Mouse (Mus musculus) midbrain, embryonic 16.5 days (tissue): ENCODE measurements at regions not wholly inside any gene's neighbourhood (a gene's known extent, or its start where the extent isn't known, plus 50 kb on each side); places are given as distances from the start of the nearest gene placed in this dataset.

Experiments used
- ATAC-seq: fragments of 200-750 bp; cut with Nextera tagmentation; 2 replicates; pipeline ENCODE4 v1.8.0; 2017; ENCODE audit warnings: moderate TSS enrichment
- H3K27ac ChIP-seq: fragments of 300-500 bp; sonication (generic); 2 replicates; pipeline ENCODE4 v1.5.1; 2014; ENCODE audit warnings: mild to moderate bottlenecking, low read length, mixed read lengths
- H3K27me3 ChIP-seq: fragments of 300-500 bp; sonication (generic); 2 replicates; pipeline ENCODE4 v1.6.1; 2014; ENCODE audit warnings: low read depth, low read length, mixed read lengths; ENCODE audit not compliant: control insufficient read depth, insufficient read depth
- H3K36me3 ChIP-seq: fragments of 300-500 bp; sonication (generic); 2 replicates; pipeline ENCODE4 v1.6.1; 2014; ENCODE audit warnings: mild to moderate bottlenecking, low read length, moderate library complexity, mixed read lengths; ENCODE audit not compliant: control insufficient read depth, insufficient read depth
- H3K4me1 ChIP-seq: fragments of 300-500 bp; sonication (generic); 2 replicates; pipeline ENCODE4 v1.6.1; 2014; ENCODE audit warnings: mild to moderate bottlenecking, low read length, mixed read lengths; ENCODE audit not compliant: control insufficient read depth, insufficient read depth
- H3K4me2 ChIP-seq: fragments of 300-500 bp; sonication (generic); 2 replicates; pipeline ENCODE4 v1.6.1; 2014; ENCODE audit warnings: mild to moderate bottlenecking, low read length, mixed read lengths
- H3K4me3 ChIP-seq: fragments of 300-500 bp; sonication (generic); 2 replicates; pipeline ENCODE4 v1.5.1; 2014; ENCODE audit warnings: low read depth, mild to moderate bottlenecking, low read length, moderate library complexity, mixed read lengths
- H3K9ac ChIP-seq: fragments of 300-500 bp; sonication (generic); 2 replicates; pipeline ENCODE4 v1.6.1; 2014; ENCODE audit warnings: low read depth, low read length, mixed read lengths
- H3K9me3 ChIP-seq: fragments of 300-500 bp; sonication (generic); replicated peaks from 2 replicates; pipeline ENCODE4 v1.6.1; 2014; ENCODE audit warnings: mild to moderate bottlenecking, low read length, mixed read lengths; ENCODE audit not compliant: control insufficient read depth, poor library complexity, severe bottlenecking
- WGBS: fragments of 180-500 bp; shearing (Covaris S2); extraction: QIAGEN DNeasy Blood & Tissue Kit; methylation state at CpG from one replicate; pipeline ENCODE4 v1.1.7; 2014; 5-methylcytosine and 5-hydroxymethylcytosine counted together

- ATAC-seq = peak; percentile 67
- Histone ChIP-seq H3K27ac (no peak overlapping the region), H3K9ac (no peak overlapping the region), H3K9me3 (no peaks in the 10 kb centered on the region), H3K4me1 (peaks cover 37% of the 10 kb centered on the region), H3K27me3 (no peaks in the 10 kb centered on the region), H3K4me3 (no peak overlapping the region), H3K36me3 (no peaks in the 10 kb centered on the region), H3K4me2 (no peak overlapping the region)
- 21% methylated on average over 14 of the region's 14 CpGs for WGBS
Measured at GRCm38 (mm10) chr14:24997786-24998509, 461.0 kb upstream of the Zmiz1 start.

- H3K4me3 ChIP-seq = no peak overlapping the region
- no peaks in the 10 kb centered on the region for H3K36me3 ChIP-seq
- no peaks in the 10 kb centered on the region for H3K27me3 ChIP-seq
- H3K27ac ChIP-seq = no peak overlapping the region
- H3K9ac ChIP-seq = no peak overlapping the region
- 78% methylated on average over 3 of the region's 3 CpGs for WGBS
- peaks cover 27% of the 10 kb centered on the region for H3K4me1 ChIP-seq
- no peaks in the 10 kb centered on the region for H3K9me3 ChIP-seq
- no peak overlapping the region for H3K4me2 ChIP-seq
- ATAC-seq = no peak
Measured at GRCm38 (mm10) chr14:24999008-24999572, 459.9 kb upstream of the Zmiz1 start.

- H3K9ac ChIP-seq = no peak overlapping the region
- WGBS = 82% methylated on average over 11 of the region's 11 CpGs
- no peaks in the 10 kb centered on the region for H3K27me3 ChIP-seq
- ATAC-seq = no peak
- H3K9me3 ChIP-seq = no peaks in the 10 kb centered on the region
- no peaks in the 10 kb centered on the region for H3K36me3 ChIP-seq
- H3K27ac ChIP-seq = no peak overlapping the region
- H3K4me2 ChIP-seq = no peak overlapping the region
- no peak overlapping the region for H3K4me3 ChIP-seq
- no peaks in the 10 kb centered on the region for H3K4me1 ChIP-seq
Measured at GRCm38 (mm10) chr14:25005241-25005946, 453.6 kb upstream of the Zmiz1 start.

GRCm38 (mm10) chr14:25011926-25012325, 447.1 kb upstream of the Zmiz1 start:
- H3K27ac ChIP-seq = no peak overlapping the region
- WGBS = 57% methylated on average over 3 of the region's 3 CpGs
- no peak overlapping the region for H3K4me3 ChIP-seq
- ATAC-seq = no peak
- H3K4me2 ChIP-seq = no peak overlapping the region
- no peaks in the 10 kb centered on the region for H3K9me3 ChIP-seq
- H3K4me1 ChIP-seq = peaks cover 20% of the 10 kb centered on the region
- H3K9ac ChIP-seq = no peak overlapping the region
- no peaks in the 10 kb centered on the region for H3K27me3 ChIP-seq
- no peaks in the 10 kb centered on the region for H3K36me3 ChIP-seq

GRCm38 (mm10) chr14:25015288-25016238, 443.4 kb upstream of the Zmiz1 start:
- H3K36me3 ChIP-seq = no peaks in the 10 kb centered on the region
- peak; percentile 87 for ATAC-seq
- H3K4me2 ChIP-seq = peak overlapping the region; percentile 40
- peaks cover 20% of the 10 kb centered on the region for H3K4me1 ChIP-seq
- H3K27me3 ChIP-seq = no peaks in the 10 kb centered on the region
- no peak overlapping the region for H3K4me3 ChIP-seq
- peak overlapping the region; percentile 51 for H3K9ac ChIP-seq
- under 1% methylated on average over 7 of the region's 8 CpGs for WGBS
- H3K9me3 ChIP-seq = no peaks in the 10 kb centered on the region
- H3K27ac ChIP-seq = peak overlapping the region; percentile 94

- Histone ChIP-seq H3K27me3 (no peaks in the 10 kb centered on the region), H3K4me3 (no peak overlapping the region), H3K4me2 (no peak overlapping the region), H3K4me1 (peaks cover 20% of the 10 kb centered on the region), H3K36me3 (no peaks in the 10 kb centered on the region), H3K9me3 (no peaks in the 10 kb centered on the region), H3K27ac (0 out of 2 replicates have a peak overlapping the region, but pooled peaks have one; percentile 43), H3K9ac (no peak overlapping the region)
- 73% methylated on average over 5 of the region's 5 CpGs for WGBS
- no peak for ATAC-seq
Measured at GRCm38 (mm10) chr14:25017860-25018259, 441.1 kb upstream of the Zmiz1 start.

- 81% methylated on average over 4 of the region's 4 CpGs for WGBS
- H3K27ac ChIP-seq = peak overlapping the region; percentile 8; the same call in 1 of the 2 replicates
- H3K4me2 ChIP-seq = no peak overlapping the region
- no peaks in the 10 kb centered on the region for H3K36me3 ChIP-seq
- no peak for ATAC-seq
- no peaks in the 10 kb centered on the region for H3K27me3 ChIP-seq
- no peak overlapping the region for H3K9ac ChIP-seq
- no peak overlapping the region for H3K4me3 ChIP-seq
- H3K9me3 ChIP-seq = no peaks in the 10 kb centered on the region
- peaks cover 20% of the 10 kb centered on the region for H3K4me1 ChIP-seq
Measured at GRCm38 (mm10) chr14:25019306-25019905, 439.6 kb upstream of the Zmiz1 start.

- Histone ChIP-seq H3K36me3 (no peaks in the 10 kb centered on the region), H3K9ac (no peak overlapping the region), H3K27me3 (no peaks in the 10 kb centered on the region), H3K4me2 (no peak overlapping the region), H3K4me3 (no peak overlapping the region), H3K9me3 (no peaks in the 10 kb centered on the region), H3K4me1 (no peaks in the 10 kb centered on the region; the same call in 1 of the 2 replicates), H3K27ac (no peak overlapping the region)
- WGBS = 85% methylated on average over 15 of the region's 15 CpGs
- ATAC-seq = no peak
Measured at GRCm38 (mm10) chr14:25022523-25023269, 436.3 kb upstream of the Zmiz1 start.
